ENCODE assay signal across 10 mouse cellular contexts in genomic region chr13:13867078-13867759, GRCm38 (mm10).
A peak's percentile ranks its signal among the peaks of the same experiment; 100 is the strongest.
DNase-seq lines count a peak whose midpoint lies in the region; ATAC-seq lines count a peak whose summit lies in the region.
"Had no signal": no experiment of that assay in that cellular context is flagged by ENCODE, and none has a peak within 500 bp of the region (broad histone marks: within the 10 kb centered on the region; RNA-seq: fewer than 3 reads in every experiment).

No protein-coding gene starts in this region.

- ATAC-seq in forebrain, embryonic 13.5 days: peak; percentile 23; the same call in 1 of the 2 replicates
- no peak for ATAC-seq in activated CD4-positive, CD25-positive, alpha-beta regulatory T cell, adult 4 months

- H3K27ac ChIP-seq in forebrain, embryonic 13.5 days: no peak overlapping the region
- H3K27ac ChIP-seq in forebrain, embryonic 10.5 days: no peak overlapping the region
- H3K27ac ChIP-seq: limb, embryonic 12.5 days had no signal

- WGBS in forebrain, embryonic 13.5 days: 89% methylated on average over 2 of the region's 2 CpGs
- WGBS in forebrain, embryonic 10.5 days: 93% methylated on average over 2 of the region's 2 CpGs

- no peaks in the 10 kb centered on the region for H3K36me3 ChIP-seq in forebrain, embryonic 13.5 days (ENCODE audit: poor library complexity, severe bottlenecking)
- H3K36me3 ChIP-seq in forebrain, embryonic 10.5 days (replicated peaks): no peaks in the 10 kb centered on the region
- H3K36me3 ChIP-seq: limb, embryonic 12.5 days had no signal

- no peak overlapping the region for H3K4me3 ChIP-seq in forebrain, embryonic 13.5 days
- H3K4me3 ChIP-seq in forebrain, embryonic 10.5 days: no peak overlapping the region
- H3K4me3 ChIP-seq: limb, embryonic 12.5 days had no signal

- no peak overlapping the region for H3K9ac ChIP-seq in forebrain, embryonic 13.5 days
- H3K9ac ChIP-seq: limb, embryonic 12.5 days had no signal

- no peaks in the 10 kb centered on the region for H3K9me3 ChIP-seq in forebrain, embryonic 13.5 days (replicated peaks)
- no peaks in the 10 kb centered on the region for H3K9me3 ChIP-seq in forebrain, embryonic 10.5 days
- H3K9me3 ChIP-seq: limb, embryonic 12.5 days had no signal

- no peaks in the 10 kb centered on the region for H3K4me1 ChIP-seq in forebrain, embryonic 13.5 days
- peaks cover 3% of the 10 kb centered on the region; the same call in 1 of the 2 replicates for H3K4me1 ChIP-seq in forebrain, embryonic 10.5 days
- H3K4me1 ChIP-seq: limb, embryonic 12.5 days had no signal

- H3K4me2 ChIP-seq in forebrain, embryonic 13.5 days: no peak overlapping the region
- H3K4me2 ChIP-seq: limb, embryonic 12.5 days had no signal

- no peak for DNase-seq in forebrain, embryonic 10.5 days (ENCODE audit: extremely low spot score, low spot score)
- DNase-seq in 416B (ENCODE audit: low read depth): peak; percentile 73
- peak; percentile 19 for DNase-seq in embryo, embryonic 9.5 days (ENCODE audit: extremely low spot score)
- peak; percentile 40 to 45 for DNase-seq in kidney, postnatal 25 days
- no peak for DNase-seq in right cerebral cortex, postnatal 36 days (ENCODE audit: low spot score in 2 of 2)
- DNase-seq in gastrocnemius, adult 18-20 months (ENCODE audit: low spot score): no peak
- DNase-seq: heart, adult 11 months had no signal

- H3K27me3 ChIP-seq in forebrain, embryonic 13.5 days: no peaks in the 10 kb centered on the region
- H3K27me3 ChIP-seq in forebrain, embryonic 10.5 days (ENCODE audit: poor library complexity, severe bottlenecking): no peaks in the 10 kb centered on the region
- H3K27me3 ChIP-seq: limb, embryonic 12.5 days had no signal

Comparison
In these comparisons a context has a peak if more than half of its experiments do, and no peak if none do; other contexts are left out.
1. DNase-seq: peak in 416B (single experiment), embryo, embryonic 9.5 days (single experiment) and kidney, postnatal 25 days (2 of 2); none in forebrain, embryonic 10.5 days (single experiment), right cerebral cortex, postnatal 36 days (0 of 2) and gastrocnemius, adult 18-20 months (single experiment).